Mouse (Mus musculus): Measurements from ENCODE around the gene Gpr88. TPM values are rescaled to one million over a fixed set of nuclear protein-coding genes. Genes with fewer than 3 reads are reported as not detected.

Gpr88 gene
- total and polyA plus RNA-seq, 3 experiments = not detected

DNA sequence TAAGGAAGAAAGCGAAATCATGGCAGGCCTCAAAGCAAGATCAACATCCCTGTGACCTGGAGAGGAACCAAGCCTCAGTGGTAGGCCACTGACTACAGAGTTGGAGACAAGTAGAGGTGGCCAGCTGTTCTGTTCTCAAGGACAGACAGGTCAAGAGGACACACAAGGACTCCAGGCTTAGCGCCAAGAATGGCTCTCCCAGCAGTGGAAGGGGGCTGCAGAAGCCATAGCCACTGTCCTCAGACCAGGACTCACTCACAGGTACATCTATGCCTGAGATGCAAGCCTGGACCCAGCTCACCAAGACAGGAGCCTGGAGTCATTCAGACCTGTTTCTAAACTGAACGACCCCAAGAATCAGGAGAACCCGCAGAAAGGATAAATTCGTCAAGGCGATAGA is 28.4 kb upstream of the Gpr88 start:
- H3K9me3 ChIP-seq (replicated peaks; ENCODE audit: insufficient read depth, low read length) = no peaks in the 10 kb centered on the region
- no peak overlapping the region for H3K27ac ChIP-seq (ENCODE audit: control insufficient read depth, low read depth, low read length)
- H3K36me3 ChIP-seq (ENCODE audit: control insufficient read depth in 1 of 2, insufficient read depth in 2 of 2, low read length in 2 of 2) = no peaks in the 10 kb centered on the region
- TF ChIP-seq CHD2 (IDR thresholded peaks at IDR 0.05; ENCODE audit: low read length) (no peak), TAL1 (IDR thresholded peaks at IDR 0.05; ENCODE audit: low read length) (no peak), MAX (IDR thresholded peaks at IDR 0.05; ENCODE audit: low read length) (no peak), UBTF (IDR thresholded peaks at IDR 0.05; ENCODE audit: borderline replicate concordance, insufficient read depth, low read depth, low read length) (no peak), CTCF (IDR thresholded peaks at IDR 0.05 in 2 of 3, conservative IDR thresholded peaks at IDR 0.05 in 1 of 3; ENCODE audit: control insufficient read depth in 1 of 3, insufficient read depth in 1 of 3, low read depth in 2 of 3, low read length in 3 of 3, poor library complexity in 1 of 3, severe bottlenecking in 1 of 3) (no peak), MXI1 (IDR thresholded peaks at IDR 0.05; ENCODE audit: low read depth, low read length) (no peak)
- H3K79me2 ChIP-seq (ENCODE audit: control insufficient read depth, insufficient read depth, low read length, poor library complexity) = no peaks in the 10 kb centered on the region
- H3K27me3 ChIP-seq (ENCODE audit: control insufficient read depth in 1 of 2, insufficient read depth in 2 of 2, low read length in 2 of 2) = no peaks in the 10 kb centered on the region
- no peaks in the 10 kb centered on the region for H3K4me1 ChIP-seq (ENCODE audit: control insufficient read depth in 1 of 2, insufficient read depth in 2 of 2, low read length in 2 of 2)
- H3K9ac ChIP-seq (ENCODE audit: control insufficient read depth, low read depth, low read length, poor library complexity, severe bottlenecking) = no peak overlapping the region
- no peak overlapping the region for H3K4me3 ChIP-seq (ENCODE audit: control insufficient read depth in 1 of 2, insufficient read depth in 1 of 2, low read depth in 2 of 2, low read length in 2 of 2)
- DNase-seq (ENCODE audit: low read depth, low spot score) = no peak

DNA sequence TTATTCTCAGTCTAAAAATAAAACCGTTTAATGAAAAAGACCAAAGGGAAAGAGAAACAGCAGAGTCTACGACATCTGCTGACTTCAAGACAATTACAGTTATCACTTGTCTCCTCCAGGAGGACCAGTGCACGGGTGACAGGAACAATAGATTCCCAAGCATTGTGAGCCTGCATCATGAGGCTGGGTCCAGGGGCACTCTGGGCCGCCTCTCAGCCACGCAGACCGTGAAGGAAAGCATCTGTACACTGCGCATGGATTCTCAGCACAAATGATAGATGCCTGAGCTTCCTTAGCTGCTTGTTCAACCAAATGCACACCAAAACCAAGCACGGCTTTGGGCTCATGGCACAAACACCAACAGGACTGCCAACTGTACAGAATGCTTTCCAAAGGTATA is 23.8 kb upstream of the Gpr88 start:
- Histone ChIP-seq H3K4me1 (ENCODE audit: control insufficient read depth in 1 of 2, insufficient read depth in 2 of 2, low read length in 2 of 2) (no peaks in the 10 kb centered on the region), H3K9me3 (replicated peaks; ENCODE audit: insufficient read depth, low read length) (no peaks in the 10 kb centered on the region), H3K27ac (ENCODE audit: control insufficient read depth, low read depth, low read length) (no peak overlapping the region), H3K36me3 (ENCODE audit: control insufficient read depth in 1 of 2, insufficient read depth in 2 of 2, low read length in 2 of 2) (no peaks in the 10 kb centered on the region), H3K9ac (ENCODE audit: control insufficient read depth, low read depth, low read length, poor library complexity, severe bottlenecking) (no peak overlapping the region), H3K79me2 (ENCODE audit: control insufficient read depth, insufficient read depth, low read length, poor library complexity) (no peaks in the 10 kb centered on the region), H3K27me3 (ENCODE audit: control insufficient read depth in 1 of 2, insufficient read depth in 2 of 2, low read length in 2 of 2) (no peaks in the 10 kb centered on the region), H3K4me3 (ENCODE audit: control insufficient read depth in 1 of 2, insufficient read depth in 1 of 2, low read depth in 2 of 2, low read length in 2 of 2) (no peak overlapping the region)
- DNase-seq (ENCODE audit: low read depth, low spot score) = no peak
- no peak for TF ChIP-seq CHD1 (IDR thresholded peaks at IDR 0.05; ENCODE audit: low read depth, low read length)
- TF ChIP-seq NELFE (IDR thresholded peaks at IDR 0.05; ENCODE audit: low read depth, low read length) = no peak

DNA sequence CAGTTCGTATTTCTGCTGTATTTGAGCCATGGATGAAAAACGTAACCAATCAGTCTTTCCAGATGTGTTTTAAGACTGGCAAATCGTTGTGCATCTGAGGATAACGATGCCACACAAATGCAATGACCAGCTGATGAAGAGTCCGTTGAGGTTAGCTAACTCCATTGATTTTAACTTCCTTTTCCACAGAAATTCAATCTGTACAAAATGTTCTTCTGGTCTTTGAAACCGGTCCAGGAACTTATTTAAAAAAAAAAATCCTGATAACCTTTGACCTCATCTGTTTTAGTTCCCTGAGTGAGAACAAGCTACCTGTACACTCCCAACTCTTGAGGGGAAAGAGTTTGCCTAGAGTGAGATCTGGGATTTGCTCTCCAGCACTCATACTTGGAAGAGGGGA is 18.4 kb upstream of the Gpr88 start:
- no peak overlapping the region for H3K27ac ChIP-seq (ENCODE audit: control insufficient read depth, low read depth, low read length)
- H3K4me1 ChIP-seq (ENCODE audit: control insufficient read depth in 1 of 2, insufficient read depth in 2 of 2, low read length in 2 of 2) = no peaks in the 10 kb centered on the region
- no peaks in the 10 kb centered on the region for H3K27me3 ChIP-seq (ENCODE audit: control insufficient read depth in 1 of 2, insufficient read depth in 2 of 2, low read length in 2 of 2)
- H3K9ac ChIP-seq (ENCODE audit: control insufficient read depth, low read depth, low read length, poor library complexity, severe bottlenecking) = no peak overlapping the region
- H3K9me3 ChIP-seq (replicated peaks; ENCODE audit: insufficient read depth, low read length) = no peaks in the 10 kb centered on the region
- H3K36me3 ChIP-seq (ENCODE audit: control insufficient read depth in 1 of 2, insufficient read depth in 2 of 2, low read length in 2 of 2) = no peaks in the 10 kb centered on the region
- no peak for TF ChIP-seq POLR2AphosphoS2 (IDR thresholded peaks at IDR 0.05; ENCODE audit: low read length)
- TF ChIP-seq ZNF384 (IDR thresholded peaks at IDR 0.05; ENCODE audit: low read depth, low read length) = no peak
- TF ChIP-seq CTCF (IDR thresholded peaks at IDR 0.05 in 2 of 3, conservative IDR thresholded peaks at IDR 0.05 in 1 of 3; ENCODE audit: control insufficient read depth in 1 of 3, insufficient read depth in 1 of 3, low read depth in 2 of 3, low read length in 3 of 3, poor library complexity in 1 of 3, severe bottlenecking in 1 of 3) = no peak
- TF ChIP-seq TBP (IDR thresholded peaks at IDR 0.05; ENCODE audit: low read depth, low read length) = no peak
- no peak for TF ChIP-seq ZKSCAN1 (IDR thresholded peaks at IDR 0.05; ENCODE audit: low read depth, low read length)
- TF ChIP-seq MEF2A (IDR thresholded peaks at IDR 0.05; ENCODE audit: extremely low read depth, insufficient replicate concordance, low read depth, low read length, poor library complexity, severe bottlenecking) = no peak
- TF ChIP-seq SIN3A (IDR thresholded peaks at IDR 0.05; ENCODE audit: low read length) = no peak
- no peak for TF ChIP-seq TCF12 (IDR thresholded peaks at IDR 0.05; ENCODE audit: low read depth, low read length)
- no peak for TF ChIP-seq MAX (IDR thresholded peaks at IDR 0.05; ENCODE audit: low read length)
- TF ChIP-seq SMC3 (IDR thresholded peaks at IDR 0.05; ENCODE audit: low read depth, low read length) = no peak
- no peak for TF ChIP-seq MYC (IDR thresholded peaks at IDR 0.05; ENCODE audit: low read depth, low read length)
- no peak for TF ChIP-seq GABPA (IDR thresholded peaks at IDR 0.05; ENCODE audit: low read depth, low read length)
- no peak for TF ChIP-seq NELFE (IDR thresholded peaks at IDR 0.05; ENCODE audit: low read depth, low read length)
- TF ChIP-seq ETS1 (IDR thresholded peaks at IDR 0.05; ENCODE audit: low read depth, low read length) = no peak
- TF ChIP-seq KAT2A (conservative IDR thresholded peaks at IDR 0.05; ENCODE audit: low read depth, low read length) = no peak
- H3K4me3 ChIP-seq (ENCODE audit: control insufficient read depth in 1 of 2, insufficient read depth in 1 of 2, low read depth in 2 of 2, low read length in 2 of 2) = no peak overlapping the region
- no peak for DNase-seq (ENCODE audit: low read depth, low spot score)
- H3K79me2 ChIP-seq (ENCODE audit: control insufficient read depth, insufficient read depth, low read length, poor library complexity) = no peaks in the 10 kb centered on the region
